Mouse (Mus musculus) kidney, adult 2 months (tissue): ENCODE measurements around the gene Kctd13.

Source experiments
- CTCF ChIP-seq: fragments of 200-500 bp; conservative IDR thresholded peaks from 2 replicates; pipeline ENCODE4 v1.5.1; 2011; ENCODE audit warnings: low read depth, mild to moderate bottlenecking, control low read depth, low read length, moderate library complexity, mixed read lengths; ENCODE audit not compliant: insufficient read depth, insufficient read length
- POLR2A ChIP-seq: fragments of 200-500 bp; IDR thresholded peaks from one replicate; pipeline ENCODE4 v1.6.1; 2011; ENCODE audit warnings: low read depth, low read length, control low read depth

GRCm38 (mm10) chr7:126975893-126975949, 47.0 kb downstream of the Kctd13 start, which contains the start of gene Cdipt:
- TF ChIP-seq CTCF (no peak), POLR2A (no peak)
